Mouse (Mus musculus) midbrain, embryonic 10.5 days (tissue): ENCODE data around the gene Mrgprf. TPM values are rescaled to one million over a fixed set of nuclear protein-coding genes. Genes with fewer than 3 reads are reported as not detected.
A peak's percentile ranks its signal among the peaks of the same experiment; 100 is the strongest.

ENCODE experiments used
- DNase-seq: peaks from one replicate; pipeline ENCODE4 v3.0.0-alpha.2; 2017; ENCODE audit warnings: low spot score
- H3K27ac ChIP-seq: fragments of 300-500 bp; sonication (generic); replicated peaks from 2 replicates; pipeline ENCODE4 v1.5.1; 2016; ENCODE audit warnings: mild to moderate bottlenecking
- H3K27me3 ChIP-seq: fragments of 300-500 bp; sonication (generic); 2 replicates; pipeline ENCODE4 v1.6.1; 2016; ENCODE audit warnings: low read depth, mild to moderate bottlenecking; ENCODE audit not compliant: poor library complexity, severe bottlenecking
- H3K36me3 ChIP-seq: fragments of 300-500 bp; sonication (generic); 2 replicates; pipeline ENCODE4 v1.6.1; 2016; ENCODE audit warnings: mild to moderate bottlenecking, moderate library complexity
- H3K4me1 ChIP-seq: fragments of 300-500 bp; sonication (generic); 2 replicates; pipeline ENCODE4 v1.6.1; 2016
- H3K4me3 ChIP-seq: fragments of 300-500 bp; sonication (generic); 2 replicates; pipeline ENCODE4 v1.5.1; 2016; ENCODE audit warnings: mild to moderate bottlenecking, moderate library complexity
- H3K9me3 ChIP-seq: fragments of 300-500 bp; sonication (generic); replicated peaks from 2 replicates; pipeline ENCODE4 v1.6.1; 2016; ENCODE audit warnings: mild to moderate bottlenecking
- WGBS: fragments of 180-500 bp; shearing (Covaris S2); methylation state at CpG from one replicate; pipeline ENCODE4 v1.1.7; 2016; 5-methylcytosine and 5-hydroxymethylcytosine counted together
- polyA plus RNA-seq: library from polyadenylated mRNA; unstranded; fragments of >200 nt; fragmentation: Nextera tagmentation; extraction: Ambion mirVana; gene quantifications from 2 replicates; pipeline ENCODE4 v1.2.1, GENCODE M21; 2016

Gene Mrgprf
- polyA plus RNA-seq, 1 experiment from 2014 or later: 0.37 TPM

DNA sequence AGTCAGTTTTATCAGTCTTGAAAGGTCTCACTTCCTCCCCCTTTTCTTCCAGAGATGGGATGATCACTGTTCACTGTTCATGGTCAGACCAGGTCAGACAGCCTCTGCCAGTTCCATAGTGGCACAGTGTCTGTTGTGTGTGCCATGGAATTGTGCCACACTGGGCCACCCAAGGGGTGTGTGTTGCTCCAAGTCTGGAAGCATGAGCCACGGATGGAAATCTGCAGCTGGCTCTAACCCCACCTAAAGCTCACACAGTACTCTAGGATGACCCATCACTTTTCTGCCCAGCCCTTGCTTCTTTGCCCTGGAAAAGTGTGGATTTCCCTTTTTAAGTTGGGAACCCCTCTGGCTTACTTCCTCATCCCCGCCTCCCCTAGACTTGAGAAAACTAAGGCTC, 3.5 kb downstream of the Mrgprf start:
- WGBS: 79% methylated on average over 2 of the region's 2 CpGs
- Histone ChIP-seq H3K27ac (no peak overlapping the region), H3K4me1 (peaks cover 40% of the 10 kb centered on the region)

DNA sequence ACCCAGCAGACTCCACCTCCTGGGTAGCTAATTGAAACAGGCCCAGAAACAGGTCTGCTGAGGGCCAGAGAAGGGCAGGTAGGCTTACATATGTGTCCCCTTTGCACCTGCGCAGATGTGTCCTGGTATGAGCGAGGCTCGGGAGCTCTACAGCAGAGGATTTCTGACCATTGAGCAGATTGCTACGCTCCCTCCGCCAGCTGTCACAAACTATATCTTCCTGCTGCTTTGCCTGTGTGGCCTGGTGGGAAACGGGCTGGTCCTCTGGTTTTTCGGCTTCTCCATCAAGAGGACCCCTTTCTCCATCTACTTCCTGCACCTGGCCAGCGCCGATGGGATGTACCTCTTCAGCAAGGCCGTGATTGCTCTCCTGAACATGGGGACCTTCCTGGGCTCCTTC, 7.0 kb downstream of the Mrgprf start:
- Histone ChIP-seq H3K27me3 (peaks cover 3% of the 10 kb centered on the region; the same call in 1 of the 2 replicates), H3K4me1 (peaks cover 19% of the 10 kb centered on the region), H3K27ac (no peak overlapping the region), H3K36me3 (no peaks in the 10 kb centered on the region), H3K4me3 (no peak overlapping the region), H3K9me3 (no peaks in the 10 kb centered on the region)
- no peak for DNase-seq
- WGBS: 91% methylated on average over 10 of the region's 10 CpGs

More for the DNA sequence above, 3.5 kb downstream of the Mrgprf start:
- H3K9me3 ChIP-seq: no peaks in the 10 kb centered on the region
- H3K4me3 ChIP-seq: no peak overlapping the region
- no peak for DNase-seq
- H3K27me3 ChIP-seq: peaks cover 15% of the 10 kb centered on the region
- H3K36me3 ChIP-seq: no peaks in the 10 kb centered on the region

DNA sequence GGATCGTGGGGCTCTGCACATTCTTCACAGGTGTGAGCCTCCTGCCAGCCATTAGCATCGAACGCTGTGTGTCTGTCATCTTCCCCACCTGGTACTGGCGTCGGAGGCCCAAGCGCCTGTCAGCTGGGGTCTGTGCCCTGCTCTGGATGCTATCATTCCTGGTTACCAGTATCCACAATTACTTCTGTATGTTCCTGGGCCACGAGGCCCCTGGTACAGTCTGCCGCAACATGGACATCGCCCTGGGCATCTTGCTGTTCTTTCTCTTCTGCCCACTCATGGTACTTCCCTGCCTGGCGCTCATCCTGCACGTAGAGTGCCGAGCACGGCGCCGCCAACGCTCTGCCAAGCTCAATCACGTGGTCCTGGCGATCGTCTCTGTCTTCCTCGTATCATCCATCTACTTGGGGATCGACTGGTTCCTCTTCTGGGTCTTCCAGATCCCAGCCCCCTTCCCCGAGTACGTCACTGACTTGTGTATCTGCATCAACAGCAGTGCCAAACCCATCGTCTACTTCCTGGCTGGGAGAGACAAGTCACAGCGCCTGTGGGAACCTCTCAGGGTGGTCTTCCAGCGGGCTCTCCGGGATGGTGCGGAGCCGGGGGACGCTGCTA, 7.5 kb downstream of the Mrgprf start:
- Histone ChIP-seq H3K27ac (peak overlapping the region; percentile 55; the same call in 1 of the 2 replicates), H3K4me1 (peaks cover 13% of the 10 kb centered on the region), H3K27me3 (peaks cover 3% of the 10 kb centered on the region; the same call in 1 of the 2 replicates), H3K4me3 (no peak overlapping the region), H3K9me3 (no peaks in the 10 kb centered on the region), H3K36me3 (no peaks in the 10 kb centered on the region)
- DNase-seq: no peak
- 80% methylated on average over 30 of the region's 30 CpGs for WGBS

DNA sequence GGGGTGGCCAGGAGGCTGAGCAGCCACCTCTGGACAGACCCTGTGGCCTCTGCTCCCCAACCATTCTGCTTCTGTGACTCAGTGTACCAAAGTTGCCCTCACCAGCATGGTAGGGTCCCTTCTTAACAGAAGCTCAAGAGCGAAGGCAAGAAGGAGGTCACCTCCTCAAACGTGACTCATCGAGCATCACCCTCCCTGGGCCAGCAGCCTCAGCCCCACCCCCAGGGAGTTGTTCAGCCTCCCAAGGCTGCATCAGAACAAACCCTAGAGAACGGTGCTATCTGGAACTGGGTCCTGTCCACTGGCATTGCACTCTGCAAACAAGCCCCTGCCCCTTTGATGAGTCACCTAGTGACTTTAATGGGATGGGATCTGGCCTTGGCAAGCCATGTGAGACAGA, 8.2 kb downstream of the Mrgprf start:
- Histone ChIP-seq H3K4me3 (no peak overlapping the region), H3K36me3 (no peaks in the 10 kb centered on the region), H3K4me1 (peaks cover 11% of the 10 kb centered on the region), H3K27ac (peak overlapping the region; percentile 55; the same call in 1 of the 2 replicates), H3K27me3 (peaks cover 3% of the 10 kb centered on the region; the same call in 1 of the 2 replicates), H3K9me3 (no peaks in the 10 kb centered on the region)
- DNase-seq: no peak
- WGBS: 86% methylated on average over 4 of the region's 4 CpGs

DNA sequence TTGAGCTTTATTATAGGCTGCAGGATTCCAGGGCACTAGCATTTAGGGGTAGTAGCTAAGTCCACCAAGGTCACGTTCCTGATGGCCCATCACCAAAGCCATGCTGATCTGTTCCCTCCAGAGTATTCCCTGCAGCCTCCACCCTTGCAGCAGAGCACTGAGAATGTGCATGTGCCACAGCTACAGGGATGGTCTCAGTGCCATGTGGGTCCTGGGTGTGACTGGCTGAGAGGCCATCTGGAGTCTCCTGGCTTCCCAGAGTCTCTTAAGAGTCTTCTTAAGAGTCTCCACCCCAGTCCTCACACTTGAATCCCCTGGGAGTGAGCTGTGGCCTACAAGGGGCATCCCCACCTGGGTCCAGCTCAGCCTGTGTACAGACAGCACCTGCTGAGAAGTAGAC, 9.2 kb downstream of the Mrgprf start:
- no peak for DNase-seq
- no peaks in the 10 kb centered on the region for H3K9me3 ChIP-seq
- WGBS: 88% methylated on average over 1 of the region's 1 CpGs
- peaks cover 11% of the 10 kb centered on the region for H3K4me1 ChIP-seq
- H3K27ac ChIP-seq: no peak overlapping the region
- H3K27me3 ChIP-seq: no peaks in the 10 kb centered on the region
- no peak overlapping the region for H3K4me3 ChIP-seq
- no peaks in the 10 kb centered on the region for H3K36me3 ChIP-seq

DNA sequence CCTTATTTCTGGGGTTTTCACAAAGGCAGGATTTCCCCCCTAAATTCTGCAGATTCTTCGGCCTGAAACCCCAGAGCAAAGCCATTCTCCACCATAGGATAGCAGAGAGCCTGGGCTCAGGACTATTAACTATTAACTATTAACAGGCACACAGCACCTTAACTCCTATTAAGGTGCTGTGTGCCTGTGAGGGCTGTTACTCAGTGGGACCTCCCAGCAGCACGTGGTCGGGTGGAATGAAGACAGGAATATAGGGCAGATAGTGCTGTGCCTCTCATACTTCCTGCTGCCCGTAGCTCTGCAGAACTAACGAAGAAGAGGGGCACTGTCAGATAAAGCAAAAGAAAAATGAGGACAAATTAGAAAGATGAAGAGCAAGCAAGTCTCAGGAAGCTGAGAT, 9.9 kb downstream of the Mrgprf start:
- H3K27me3 ChIP-seq: no peaks in the 10 kb centered on the region
- no peak overlapping the region for H3K4me3 ChIP-seq
- H3K4me1 ChIP-seq: peaks cover 11% of the 10 kb centered on the region
- no peaks in the 10 kb centered on the region for H3K36me3 ChIP-seq
- DNase-seq: no peak
- WGBS: 81% methylated on average over 5 of the region's 5 CpGs
- H3K9me3 ChIP-seq: no peaks in the 10 kb centered on the region
- no peak overlapping the region for H3K27ac ChIP-seq

DNA sequence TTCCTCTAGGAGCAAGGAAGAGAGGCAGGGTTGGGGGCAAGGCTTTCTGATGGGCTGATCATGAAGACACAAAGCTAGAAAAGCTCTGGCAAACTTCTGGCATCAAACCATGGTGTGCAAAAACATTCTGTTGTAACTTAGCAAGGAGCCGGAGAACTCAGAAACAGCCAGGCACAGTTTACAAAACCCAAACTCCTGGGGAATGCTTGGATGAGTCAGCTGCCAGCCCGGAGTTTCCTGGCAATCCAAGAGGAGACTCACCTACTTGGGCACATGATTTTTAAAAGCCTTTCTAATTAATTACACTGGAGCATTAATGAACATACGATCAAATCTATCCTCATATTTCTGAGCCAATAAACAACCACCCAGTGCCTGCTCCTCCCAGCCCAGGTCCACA, 11.5 kb downstream of the Mrgprf start:
- no peaks in the 10 kb centered on the region for H3K36me3 ChIP-seq
- DNase-seq: no peak
- H3K27me3 ChIP-seq: no peaks in the 10 kb centered on the region
- no peaks in the 10 kb centered on the region for H3K9me3 ChIP-seq
- 86% methylated on average over 3 of the region's 3 CpGs for WGBS
- H3K4me3 ChIP-seq: no peak overlapping the region
- H3K27ac ChIP-seq: no peak overlapping the region
- H3K4me1 ChIP-seq: peaks cover 11% of the 10 kb centered on the region

DNA sequence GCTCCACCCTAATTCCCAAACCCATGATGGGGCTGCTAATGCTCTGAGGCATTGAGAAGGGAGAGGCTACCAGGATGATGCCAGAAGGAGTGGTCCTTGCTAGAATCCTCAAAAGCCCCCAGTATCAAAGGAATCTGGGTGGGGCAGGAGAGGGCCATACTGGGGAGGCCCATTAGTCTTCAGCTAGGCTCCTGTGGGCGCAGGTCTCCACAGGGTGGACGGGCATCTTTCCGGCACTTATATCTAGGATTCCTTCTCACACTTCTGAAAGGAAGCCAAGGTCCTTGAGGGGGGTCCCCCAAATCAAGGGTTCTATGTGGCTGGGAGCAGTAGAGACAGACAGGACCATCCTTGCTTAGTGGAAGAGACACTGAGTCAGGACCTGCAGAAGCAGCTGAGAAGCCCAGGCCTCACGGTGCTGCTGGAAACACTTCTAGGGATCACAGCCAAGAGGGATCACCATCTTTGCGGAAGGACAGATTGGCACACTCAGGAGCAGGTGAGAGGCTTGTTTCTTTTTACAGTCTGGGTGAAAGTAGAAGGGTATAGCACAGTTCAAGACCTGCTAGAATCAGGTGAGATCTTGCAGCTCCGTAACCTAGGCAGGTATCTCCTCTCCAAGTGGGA, 14.3 kb downstream of the Mrgprf start, which contains the start of gene Mrgprd:
TSS of gene Mrgprd (plus strand) at position 51 of the 627 bp plus-strand sequence.
- Histone ChIP-seq H3K4me3 (no peak within 1 kb of the TSS), H3K27me3 (no peaks in the 10 kb centered on the region), H3K27ac (no peak within 1 kb of the TSS), H3K9me3 (no peaks in the 10 kb centered on the region), H3K36me3 (no peaks in the 10 kb centered on the region), H3K4me1 (0 out of 2 replicates have a peak, but pooled peaks cover 2% of the 10 kb centered on the region)
- DNase-seq: no peak
- WGBS: 92% methylated on average over 6 of the region's 6 CpGs

DNA sequence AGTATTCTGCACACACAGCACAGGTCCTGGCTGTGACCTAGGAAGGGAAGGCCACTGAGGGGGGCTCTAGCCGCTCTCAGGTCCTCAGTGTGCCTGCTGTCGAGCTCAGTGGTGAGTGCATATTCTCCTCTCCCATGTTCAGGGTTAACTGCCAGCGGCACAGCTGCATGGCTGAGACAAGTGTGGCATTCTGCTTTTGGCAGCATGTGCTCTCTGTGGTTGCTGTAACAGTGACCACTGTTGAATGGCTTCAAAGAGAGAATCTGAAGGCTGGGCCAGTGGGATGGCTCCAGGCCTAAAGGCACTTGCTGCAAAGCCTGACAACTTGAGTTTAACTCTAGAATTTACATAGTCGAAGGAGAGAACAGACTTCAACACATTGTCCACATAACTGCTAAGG, 16.9 kb downstream of the Mrgprf start:
- WGBS: 76% methylated on average over 4 of the region's 4 CpGs
- H3K36me3 ChIP-seq: no peaks in the 10 kb centered on the region
- DNase-seq: no peak

DNA sequence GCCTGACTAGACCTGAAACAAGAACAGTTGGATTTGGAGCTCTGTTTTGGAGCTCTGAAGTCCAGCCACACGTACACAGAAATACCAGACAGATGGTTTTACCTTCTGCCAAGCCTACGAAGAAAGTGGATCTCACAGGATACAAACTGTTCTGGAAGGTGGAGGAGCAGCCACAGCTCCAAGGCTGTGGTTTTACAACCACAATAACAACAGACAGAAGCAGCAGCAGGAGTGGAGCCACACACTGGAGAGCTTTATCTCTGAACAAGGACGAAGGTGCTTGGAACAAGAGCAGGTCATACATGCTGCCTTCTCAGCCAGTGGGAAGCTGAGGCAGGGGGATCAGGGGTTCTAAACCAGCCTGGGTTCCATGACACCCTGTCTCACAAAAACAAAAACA, 18.9 kb downstream of the Mrgprf start:
- no peak for DNase-seq
- Histone ChIP-seq H3K4me3 (no peak overlapping the region), H3K27me3 (no peaks in the 10 kb centered on the region), H3K4me1 (no peaks in the 10 kb centered on the region), H3K27ac (no peak overlapping the region), H3K9me3 (no peaks in the 10 kb centered on the region), H3K36me3 (no peaks in the 10 kb centered on the region)
- WGBS: 85% methylated on average over 3 of the region's 3 CpGs

More for the DNA sequence above, 16.9 kb downstream of the Mrgprf start:
- H3K27me3 ChIP-seq: no peaks in the 10 kb centered on the region
- H3K9me3 ChIP-seq: no peaks in the 10 kb centered on the region
- no peaks in the 10 kb centered on the region for H3K4me1 ChIP-seq
- no peak overlapping the region for H3K27ac ChIP-seq
- no peak overlapping the region for H3K4me3 ChIP-seq

DNA sequence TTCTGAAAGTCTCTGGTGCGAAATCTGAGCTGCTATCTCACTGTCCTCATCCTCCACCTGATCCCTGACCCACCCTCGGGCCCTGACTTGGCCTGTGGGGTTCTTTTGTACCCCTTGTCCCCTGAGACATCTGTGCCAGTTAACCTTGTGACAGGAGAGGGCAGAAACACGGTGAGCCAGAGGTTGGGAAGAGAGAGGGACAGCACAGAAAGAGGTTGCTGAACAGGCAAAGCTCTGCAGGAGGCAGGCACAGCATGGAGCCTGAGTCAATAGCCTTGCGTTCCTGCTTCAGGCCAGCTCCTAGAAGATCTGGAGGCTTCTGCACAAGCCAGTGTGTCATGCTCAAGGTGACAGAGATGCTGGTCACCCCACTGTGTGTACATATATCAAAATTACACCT, 23.0 kb downstream of the Mrgprf start:
- 26% methylated on average over 4 of the region's 4 CpGs for WGBS
- Histone ChIP-seq H3K36me3 (no peaks in the 10 kb centered on the region), H3K4me3 (no peak overlapping the region), H3K4me1 (peaks cover 12% of the 10 kb centered on the region), H3K27me3 (no peaks in the 10 kb centered on the region), H3K27ac (no peak overlapping the region), H3K9me3 (no peaks in the 10 kb centered on the region)
- no peak for DNase-seq

DNA sequence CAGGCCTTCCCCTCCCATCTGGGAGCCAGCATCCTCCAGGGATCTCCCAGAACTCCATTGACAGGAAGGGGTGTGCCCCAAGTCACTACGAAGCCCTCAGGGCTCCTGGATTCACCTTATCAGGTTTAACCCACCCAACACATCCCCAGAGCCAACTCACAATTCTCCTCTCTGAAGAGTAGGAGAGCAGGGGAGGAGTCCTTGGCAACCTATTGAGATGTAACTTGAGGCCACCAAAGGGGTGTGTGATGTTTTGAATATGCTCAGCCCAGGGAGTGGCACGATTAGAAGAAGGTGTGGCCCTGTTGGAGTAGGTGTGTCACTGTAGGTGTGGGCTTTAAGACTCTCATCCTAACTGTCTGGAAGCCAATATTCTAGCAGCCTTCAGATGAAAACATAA, 25.1 kb downstream of the Mrgprf start:
- no peaks in the 10 kb centered on the region for H3K9me3 ChIP-seq
- H3K27me3 ChIP-seq: no peaks in the 10 kb centered on the region
- no peak for DNase-seq
- 58% methylated on average over 2 of the region's 2 CpGs for WGBS
- H3K36me3 ChIP-seq: no peaks in the 10 kb centered on the region
- H3K27ac ChIP-seq: no peak overlapping the region
- no peak overlapping the region for H3K4me3 ChIP-seq
- peaks cover 21% of the 10 kb centered on the region for H3K4me1 ChIP-seq

DNA sequence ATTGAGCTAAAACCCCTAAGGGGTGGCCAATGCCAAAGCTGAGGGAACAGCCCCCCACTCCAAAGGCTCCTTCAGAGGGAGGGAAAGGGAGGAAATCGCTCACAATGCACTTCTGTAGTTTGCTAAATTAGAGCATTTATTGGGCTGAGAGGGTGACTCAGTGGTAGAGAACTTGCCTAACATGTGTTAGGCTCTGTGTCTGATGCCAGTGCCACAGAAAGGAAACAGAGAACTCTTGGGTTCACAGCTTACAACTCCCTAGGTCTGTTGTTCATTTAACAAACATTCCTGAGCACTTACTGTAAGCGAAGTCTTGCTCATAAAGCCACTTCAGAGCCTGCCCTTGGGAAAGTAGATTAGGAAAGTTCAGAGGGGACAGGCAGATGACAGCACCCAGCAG, 29.4 kb downstream of the Mrgprf start:
- no peak for DNase-seq
- no peaks in the 10 kb centered on the region for H3K27me3 ChIP-seq
- no peak overlapping the region for H3K4me3 ChIP-seq
- H3K27ac ChIP-seq: no peak overlapping the region
- WGBS: 78% methylated on average over 2 of the region's 2 CpGs
- H3K4me1 ChIP-seq: peaks cover 21% of the 10 kb centered on the region
- no peaks in the 10 kb centered on the region for H3K36me3 ChIP-seq
- no peaks in the 10 kb centered on the region for H3K9me3 ChIP-seq
